Mouse (Mus musculus) forebrain, embryonic 10.5 days (tissue): ENCODE measurements around the gene Trim56. TPM values are rescaled to one million over a fixed set of nuclear protein-coding genes. Genes with fewer than 3 reads are reported as not detected.
"Not testable (repeated sequence)": the region's sequence is repeated elsewhere in the genome, so short reads cannot be mapped to it uniquely, and the experiment has no call there.

ENCODE experiments used
- DNase-seq: peaks from one replicate; pipeline ENCODE4 v3.0.0-alpha.2; 2017; ENCODE audit warnings: low spot score; ENCODE audit errors: extremely low spot score
- H3K27ac ChIP-seq: fragments of 300-500 bp; sonication (generic); 2 replicates; pipeline ENCODE4 v1.5.1; 2016; ENCODE audit warnings: mild to moderate bottlenecking
- H3K27me3 ChIP-seq: fragments of 300-500 bp; sonication (generic); 2 replicates; pipeline ENCODE4 v1.6.1; 2016; ENCODE audit warnings: mild to moderate bottlenecking; ENCODE audit not compliant: poor library complexity, severe bottlenecking
- H3K36me3 ChIP-seq: fragments of 300-500 bp; sonication (generic); replicated peaks from 2 replicates; pipeline ENCODE4 v1.6.1; 2016; ENCODE audit warnings: mild to moderate bottlenecking, moderate library complexity
- H3K4me1 ChIP-seq: fragments of 300-500 bp; sonication (generic); 2 replicates; pipeline ENCODE4 v1.6.1; 2016
- H3K4me3 ChIP-seq: fragments of 300-500 bp; sonication (generic); 2 replicates; pipeline ENCODE4 v1.5.1; 2016; ENCODE audit warnings: mild to moderate bottlenecking, moderate library complexity
- H3K9me3 ChIP-seq: fragments of 300-500 bp; sonication (generic); 2 replicates; pipeline ENCODE4 v1.6.1; 2016; ENCODE audit warnings: mild to moderate bottlenecking, moderate library complexity
- WGBS: fragments of 180-500 bp; shearing (Covaris S2); methylation state at CpG from one replicate; pipeline ENCODE4 v1.1.7; 2016; 5-methylcytosine and 5-hydroxymethylcytosine counted together
- polyA plus RNA-seq: library from polyadenylated mRNA; unstranded; fragments of >200 nt; fragmentation: Nextera tagmentation; extraction: Ambion mirVana; gene quantifications from 2 replicates; pipeline ENCODE4 v1.2.1, GENCODE M21; 2016

The Trim56 gene
- 4.6 and 5.0 TPM in 2 replicates for polyA plus RNA-seq

DNA sequence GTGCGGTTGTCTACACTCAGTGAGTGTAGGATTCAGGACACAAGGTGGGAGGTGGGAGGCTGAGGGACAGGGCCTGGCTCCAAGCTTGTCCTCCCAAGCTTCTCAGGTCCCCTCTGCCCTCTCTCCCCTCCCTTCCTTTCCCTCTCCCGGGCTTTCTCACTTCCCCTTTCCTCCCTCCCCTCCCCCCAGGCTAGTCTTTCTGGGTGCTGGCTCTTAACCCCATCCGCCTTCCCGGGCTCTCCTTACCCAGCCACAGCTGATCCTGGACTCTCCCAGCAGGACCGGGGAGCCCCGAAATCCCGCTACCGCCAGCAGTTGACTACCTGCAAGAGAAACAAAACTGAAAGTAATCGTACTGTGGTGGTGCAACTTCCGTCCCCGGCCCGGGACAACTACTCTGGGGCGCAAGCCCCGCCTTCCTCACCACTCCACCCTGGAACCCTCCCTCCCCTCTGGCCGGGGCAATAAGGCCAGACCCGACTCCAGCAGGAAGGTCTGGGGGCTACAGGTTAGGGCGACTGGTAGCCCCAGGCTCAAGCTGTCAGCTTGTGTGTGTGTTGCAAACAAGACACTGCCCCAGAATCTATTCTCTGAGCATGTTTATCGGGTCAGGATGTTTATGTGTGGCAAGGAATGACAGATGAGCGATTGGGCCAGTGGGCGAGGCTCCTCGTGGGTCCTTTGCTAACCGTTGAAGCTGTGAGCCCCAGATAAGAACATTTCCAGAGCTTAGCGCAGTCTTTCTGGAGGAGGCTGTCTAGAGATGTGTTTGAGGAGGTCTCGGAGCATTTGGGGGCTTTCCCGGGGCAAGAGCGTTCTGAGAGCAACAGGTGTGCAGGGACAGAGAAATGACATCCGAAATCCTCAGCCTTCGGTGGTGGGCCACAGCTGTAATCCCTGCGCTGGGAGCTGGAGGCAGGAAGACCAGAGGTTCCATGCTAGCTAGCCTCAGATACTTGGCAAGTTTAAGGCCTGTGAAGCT is at the start of gene Trim56:
TSS of gene Trim56 (minus strand) at position 344 of the 982 bp plus-strand sequence.
- peak within 1 kb of the TSS; percentile 89 for H3K27ac ChIP-seq
- H3K4me3 ChIP-seq, result peak within 1 kb of the TSS; percentile 58
- peaks cover 19% of the 10 kb centered on the region for H3K9me3 ChIP-seq
- DNase-seq, result peak; percentile 64
- peaks cover 31% of the 10 kb centered on the region for H3K36me3 ChIP-seq
- 12% methylated on average over 29 of the region's 29 CpGs for WGBS
- H3K4me1 ChIP-seq, result peaks cover 20% of the 10 kb centered on the region
- no peaks in the 10 kb centered on the region for H3K27me3 ChIP-seq

- Histone ChIP-seq H3K36me3 (no peaks in the 10 kb centered on the region), H3K27me3 (no peaks in the 10 kb centered on the region), H3K27ac (no peak overlapping the region), H3K4me1 (no peaks in the 10 kb centered on the region), H3K9me3 (peaks cover 11% of the 10 kb centered on the region), H3K4me3 (no peak overlapping the region)
- DNase-seq, result no peak
- 75% methylated on average over 4 of the region's 4 CpGs for WGBS
These were observed 45.8 kb upstream of the Trim56 start for GRCm38 (mm10) chr5:137161853-137162252.

GRCm38 (mm10) chr5:137159461-137159860 is 43.5 kb upstream of the Trim56 start:
- Histone ChIP-seq H3K4me3 (no peak overlapping the region), H3K27me3 (no peaks in the 10 kb centered on the region), H3K27ac (no peak overlapping the region), H3K36me3 (no peaks in the 10 kb centered on the region), H3K4me1 (no peaks in the 10 kb centered on the region), H3K9me3 (peaks cover 26% of the 10 kb centered on the region)
- 40% methylated on average over 11 of the region's 11 CpGs for WGBS
- DNase-seq, result no peak

DNA sequence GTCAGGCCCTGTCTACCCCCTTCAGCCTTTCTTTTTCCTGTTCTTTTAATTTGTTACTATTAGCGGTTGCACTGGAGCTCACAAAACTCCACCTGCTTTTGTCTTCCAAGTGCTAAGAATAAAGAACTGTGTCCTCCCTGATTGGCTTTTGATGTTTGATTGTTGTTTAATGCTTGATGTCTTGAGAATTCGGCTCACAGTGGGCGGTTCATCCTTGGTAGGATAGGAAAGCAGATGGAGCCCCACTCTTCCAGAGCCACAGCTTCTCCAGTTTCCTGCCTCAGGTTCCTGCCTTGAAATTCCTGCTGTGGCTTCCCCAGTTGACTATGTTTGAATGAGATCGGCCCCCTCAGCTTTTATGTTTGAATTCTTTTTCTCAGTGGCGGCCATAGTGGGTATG is 37.3 kb upstream of the Trim56 start:
- H3K4me3 ChIP-seq, result no peak overlapping the region
- WGBS, result 89% methylated on average over 5 of the region's 5 CpGs
- DNase-seq, result no peak
- H3K9me3 ChIP-seq, result peaks cover 41% of the 10 kb centered on the region
- H3K27me3 ChIP-seq, result no peaks in the 10 kb centered on the region
- no peaks in the 10 kb centered on the region for H3K4me1 ChIP-seq
- H3K36me3 ChIP-seq, result no peaks in the 10 kb centered on the region
- H3K27ac ChIP-seq, result no peak overlapping the region

- H3K4me3 ChIP-seq, result no peak overlapping the region
- peak; percentile 21 for DNase-seq
- WGBS, result 53% methylated on average over 2 of the region's 2 CpGs
- no peaks in the 10 kb centered on the region for H3K27me3 ChIP-seq
- H3K4me1 ChIP-seq, result no peaks in the 10 kb centered on the region
- H3K27ac ChIP-seq, result no peak overlapping the region
- H3K36me3 ChIP-seq, result no peaks in the 10 kb centered on the region
- peaks cover 37% of the 10 kb centered on the region for H3K9me3 ChIP-seq
These were observed 36.6 kb upstream of the Trim56 start for GRCm38 (mm10) chr5:137152623-137153022.

- H3K9me3 ChIP-seq, result peaks cover 15% of the 10 kb centered on the region
- H3K27me3 ChIP-seq, DNase-seq: not testable (repeated sequence)
These were observed 33.4 kb upstream of the Trim56 start, which contains the start of gene Muc3 for GRCm38 (mm10) chr5:137149272-137149882. TSS of gene Muc3 (minus strand) at chr5:137149322.

DNA sequence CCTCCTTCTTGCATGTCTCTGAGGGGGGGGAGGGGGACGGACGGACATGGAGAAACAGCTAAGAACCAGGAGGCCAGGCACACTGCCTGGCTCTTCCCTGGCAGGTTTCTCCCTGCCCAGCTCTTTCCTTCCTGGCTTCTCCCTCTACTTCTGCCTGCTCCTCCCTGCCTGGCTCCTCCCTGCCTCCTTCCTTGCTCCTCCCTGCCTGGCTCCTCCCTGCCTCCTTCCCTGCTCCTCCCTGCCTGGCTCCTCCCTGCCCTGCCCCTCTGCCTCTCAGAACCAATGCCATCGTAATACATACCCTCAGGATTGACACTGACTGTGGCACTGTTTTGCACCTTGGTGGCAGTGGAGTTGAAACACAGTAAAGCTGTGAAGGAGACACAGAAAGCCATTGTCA is 24.8 kb upstream of the Trim56 start:
- Histone ChIP-seq H3K4me3 (no peak overlapping the region), H3K4me1 (no peaks in the 10 kb centered on the region), H3K27ac (no peak overlapping the region), H3K36me3 (no peaks in the 10 kb centered on the region), H3K9me3 (0 out of 2 replicates have a peak, but pooled peaks cover 4% of the 10 kb centered on the region), H3K27me3 (no peaks in the 10 kb centered on the region)
- no peak for DNase-seq
- WGBS, result 49% methylated on average over 3 of the region's 3 CpGs

More at GRCm38 (mm10) chr5:137149272-137149882, 33.4 kb upstream of the Trim56 start, which contains the start of gene Muc3:
- not testable (repeated sequence) for H3K4me3 ChIP-seq, H3K27ac ChIP-seq, H3K4me1 ChIP-seq, H3K36me3 ChIP-seq

GRCm38 (mm10) chr5:137138977-137139376 is 23.0 kb upstream of the Trim56 start:
- no peaks in the 10 kb centered on the region for H3K36me3 ChIP-seq
- peaks cover 6% of the 10 kb centered on the region; the same call in 1 of the 2 replicates for H3K9me3 ChIP-seq
- H3K4me3 ChIP-seq, result no peak overlapping the region
- 89% methylated on average over 10 of the region's 10 CpGs for WGBS
- DNase-seq, result no peak
- H3K27me3 ChIP-seq, result no peaks in the 10 kb centered on the region
- no peak overlapping the region for H3K27ac ChIP-seq
- no peaks in the 10 kb centered on the region for H3K4me1 ChIP-seq

- Histone ChIP-seq H3K27me3 (peaks cover 3% of the 10 kb centered on the region; the same call in 1 of the 2 replicates), H3K4me3 (no peak overlapping the region), H3K27ac (no peak overlapping the region), H3K4me1 (no peaks in the 10 kb centered on the region), H3K9me3 (peaks cover 6% of the 10 kb centered on the region; the same call in 1 of the 2 replicates), H3K36me3 (no peaks in the 10 kb centered on the region)
- 42% methylated on average over 11 of the region's 11 CpGs for WGBS
- DNase-seq, result no peak
These were observed 18.9 kb upstream of the Trim56 start for GRCm38 (mm10) chr5:137134959-137135358.

- no peak overlapping the region for H3K27ac ChIP-seq
- WGBS, result 4% methylated on average over 3 of the region's 3 CpGs
These were observed 15.5 kb upstream of the Trim56 start for GRCm38 (mm10) chr5:137131490-137131889.

DNA sequence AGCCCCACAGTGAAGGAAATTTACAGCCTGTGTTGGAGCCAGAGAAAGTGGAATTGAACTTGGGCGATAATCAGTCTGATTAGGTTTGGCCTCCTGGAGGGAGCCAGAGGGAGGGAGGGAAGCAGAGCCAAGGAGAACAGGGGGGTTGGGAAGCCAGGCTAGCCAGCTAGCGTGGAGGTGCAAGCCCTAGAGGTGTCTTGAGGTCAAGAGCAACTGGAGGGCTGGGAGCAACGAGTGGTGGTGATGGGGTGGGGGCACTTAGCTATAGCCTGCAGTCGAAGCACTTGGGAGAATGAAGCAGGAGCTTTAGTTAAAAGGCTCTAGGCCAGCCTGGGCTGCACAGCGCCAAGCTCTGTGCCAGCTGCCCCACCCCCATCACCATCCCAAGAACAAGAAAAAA is 13.3 kb upstream of the Trim56 start:
- 37% methylated on average over 5 of the region's 5 CpGs for WGBS
- H3K9me3 ChIP-seq, result no peaks in the 10 kb centered on the region; the same call in 1 of the 2 replicates
- H3K27me3 ChIP-seq, result peaks cover 8% of the 10 kb centered on the region; the same call in 1 of the 2 replicates
- no peak overlapping the region for H3K27ac ChIP-seq
- no peak overlapping the region for H3K4me3 ChIP-seq
- DNase-seq, result no peak
- peaks cover 7% of the 10 kb centered on the region for H3K4me1 ChIP-seq
- H3K36me3 ChIP-seq, result no peaks in the 10 kb centered on the region

More at GRCm38 (mm10) chr5:137131490-137131889, 15.5 kb upstream of the Trim56 start:
- H3K4me3 ChIP-seq, result no peak overlapping the region
- peaks cover 3% of the 10 kb centered on the region; the same call in 1 of the 2 replicates for H3K9me3 ChIP-seq
- H3K36me3 ChIP-seq, result no peaks in the 10 kb centered on the region
- DNase-seq, result peak; percentile 54
- peaks cover 7% of the 10 kb centered on the region for H3K4me1 ChIP-seq
- peaks cover 8% of the 10 kb centered on the region; the same call in 1 of the 2 replicates for H3K27me3 ChIP-seq

- H3K27ac ChIP-seq, result peak overlapping the region; percentile 75
- no peaks in the 10 kb centered on the region for H3K36me3 ChIP-seq
- no peaks in the 10 kb centered on the region; the same call in 1 of the 2 replicates for H3K27me3 ChIP-seq
- 80% methylated on average over 4 of the region's 4 CpGs for WGBS
- DNase-seq, result no peak
- peaks cover 16% of the 10 kb centered on the region for H3K4me1 ChIP-seq
- no peaks in the 10 kb centered on the region for H3K9me3 ChIP-seq
- no peak overlapping the region for H3K4me3 ChIP-seq
These were observed 7.5 kb upstream of the Trim56 start for GRCm38 (mm10) chr5:137123516-137123915.
